Mouse (Mus musculus): Measurements from ENCODE around the gene Fbxo41. TPM values are rescaled to one million over a fixed set of nuclear protein-coding genes. Genes with fewer than 3 reads are reported as not detected.
"Not testable (repeated sequence)": the region's sequence is repeated elsewhere in the genome, so short reads cannot be mapped to it uniquely, and the experiment has no call there.

Gene Fbxo41
- total and polyA plus RNA-seq, 3 experiments, result 0.02 TPM; not detected in 1

- H3K9ac ChIP-seq (ENCODE audit: low read depth, low read length), result peak within 1 kb of the TSS; percentile 93
- no peaks in the 10 kb centered on the region for H3K79me2 ChIP-seq (replicated peaks; ENCODE audit: control insufficient read depth, insufficient read depth, low read length)
- H3K27me3 ChIP-seq (ENCODE audit: control insufficient read depth, insufficient read depth, low read length), result no peaks in the 10 kb centered on the region
- TF ChIP-seq EP300 (IDR thresholded peaks at IDR 0.05; ENCODE audit: insufficient read depth, low read depth, low read length) (no peak), POLR2A (IDR thresholded peaks at IDR 0.05; ENCODE audit: insufficient read depth, low read depth, low read length) (peak; percentile 60; the same call in 1 of the 2 replicates), CTCF (IDR thresholded peaks at IDR 0.05) (peak; percentile 81)
- H3K4me3 ChIP-seq, result peak within 1 kb of the TSS; percentile 99
- peaks cover 5% of the 10 kb centered on the region for H3K4me1 ChIP-seq (ENCODE audit: control insufficient read depth, insufficient read depth, low read length)
- H3K27ac ChIP-seq, result peak within 1 kb of the TSS; percentile 95
- no peaks in the 10 kb centered on the region for H3K36me3 ChIP-seq (ENCODE audit: control insufficient read depth, insufficient read depth, low read length)
- intact Hi-C loops (cut with DNase I), result loop anchor here (5.0 to 10.0 kb wide), 3 partner anchors 119 to 511 kb away; partner anchors contain the start of genes Dusp11, Nat8f1, Sfxn5 and Tprkb
- WGBS, result 1% methylated on average over 96 of the region's 96 CpGs
- peak; percentile 96 to 99 for DNase-seq
Observed at GRCm38 (mm10) chr6:85450697-85451663, 51.8 kb downstream of the Fbxo41 start, which contains the start of gene Cct7. TSS of gene Cct7 (plus strand) at chr6:85451514.

GRCm38 (mm10) chr6:85450140-85450539 is 52.7 kb downstream of the Fbxo41 start:
- not testable (repeated sequence) for H3K79me2 ChIP-seq (replicated peaks; ENCODE audit: control insufficient read depth, insufficient read depth, low read length); H3K27ac ChIP-seq; H3K4me1 ChIP-seq (ENCODE audit: control insufficient read depth, insufficient read depth, low read length); H3K4me3 ChIP-seq; H3K27me3 ChIP-seq (ENCODE audit: control insufficient read depth, insufficient read depth, low read length); DNase-seq; H3K36me3 ChIP-seq (ENCODE audit: control insufficient read depth, insufficient read depth, low read length); H3K9ac ChIP-seq (ENCODE audit: low read depth, low read length)
- WGBS, result 50% methylated on average over 1 of the region's 1 CpGs
- intact Hi-C loops (cut with DNase I), result loop anchor here (5.0 to 10.0 kb wide), 3 partner anchors 118 to 512 kb away; partner anchors contain the start of genes Dusp11, Nat8f1, Sfxn5 and Tprkb

GRCm38 (mm10) chr6:85447351-85447750 is 55.4 kb downstream of the Fbxo41 start:
- 85% methylated on average over 6 of the region's 6 CpGs for WGBS
- DNase-seq, result no peak
- peaks cover 1% of the 10 kb centered on the region for H3K4me1 ChIP-seq (ENCODE audit: control insufficient read depth, insufficient read depth, low read length)

DNA sequence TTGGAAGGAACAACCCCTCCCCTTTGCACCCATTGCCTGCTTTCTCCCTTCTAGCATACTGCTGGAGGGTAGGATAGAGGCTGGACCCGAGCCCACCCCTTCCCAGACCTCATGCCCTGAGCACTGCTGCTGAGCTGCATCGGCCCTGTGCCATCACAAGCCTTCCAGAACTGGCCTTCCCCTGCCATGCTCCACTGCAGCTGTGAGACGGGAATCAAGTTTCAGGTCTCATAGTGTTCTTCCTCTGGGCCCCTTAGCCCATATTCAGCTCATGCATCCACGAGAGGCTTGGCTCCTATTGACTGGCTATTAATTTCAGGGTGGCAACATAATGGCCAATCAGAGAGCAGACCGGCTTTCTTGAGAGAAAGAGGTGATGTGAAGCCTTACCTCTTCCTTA is 57.5 kb downstream of the Fbxo41 start:
- no peak for TF ChIP-seq POLR2A (IDR thresholded peaks at IDR 0.05; ENCODE audit: insufficient read depth, low read depth, low read length)
- no peak for TF ChIP-seq EP300 (IDR thresholded peaks at IDR 0.05; ENCODE audit: insufficient read depth, low read depth, low read length)
- TF ChIP-seq CTCF (IDR thresholded peaks at IDR 0.05), result no peak
- Histone ChIP-seq H3K9ac (ENCODE audit: low read depth, low read length) (no peak overlapping the region), H3K79me2 (replicated peaks; ENCODE audit: control insufficient read depth, insufficient read depth, low read length) (no peaks in the 10 kb centered on the region), H3K27ac (no peak overlapping the region), H3K4me3 (no peak overlapping the region), H3K4me1 (ENCODE audit: control insufficient read depth, insufficient read depth, low read length) (no peaks in the 10 kb centered on the region; the same call in none of the 2 replicates), H3K27me3 (ENCODE audit: control insufficient read depth, insufficient read depth, low read length) (no peaks in the 10 kb centered on the region), H3K36me3 (ENCODE audit: control insufficient read depth, insufficient read depth, low read length) (no peaks in the 10 kb centered on the region)
- no peak for DNase-seq
- intact Hi-C loops (cut with DNase I), result no loop called here
- 93% methylated on average over 5 of the region's 5 CpGs for WGBS

More at GRCm38 (mm10) chr6:85447351-85447750, 55.4 kb downstream of the Fbxo41 start:
- no peak overlapping the region for H3K27ac ChIP-seq
- no peaks in the 10 kb centered on the region for H3K36me3 ChIP-seq (ENCODE audit: control insufficient read depth, insufficient read depth, low read length)
- no peak overlapping the region for H3K9ac ChIP-seq (ENCODE audit: low read depth, low read length)
- H3K27me3 ChIP-seq (ENCODE audit: control insufficient read depth, insufficient read depth, low read length), result no peaks in the 10 kb centered on the region
- intact Hi-C loops (cut with DNase I), result no loop called here
- no peak for TF ChIP-seq POLR2A (IDR thresholded peaks at IDR 0.05; ENCODE audit: insufficient read depth, low read depth, low read length)
- TF ChIP-seq CTCF (IDR thresholded peaks at IDR 0.05), result no peak
- TF ChIP-seq EP300 (IDR thresholded peaks at IDR 0.05; ENCODE audit: insufficient read depth, low read depth, low read length), result no peak
- no peaks in the 10 kb centered on the region for H3K79me2 ChIP-seq (replicated peaks; ENCODE audit: control insufficient read depth, insufficient read depth, low read length)
- H3K4me3 ChIP-seq, result no peak overlapping the region

GRCm38 (mm10) chr6:85444266-85444965 is 58.4 kb downstream of the Fbxo41 start:
- no peak for DNase-seq
- TF ChIP-seq POLR2A (IDR thresholded peaks at IDR 0.05; ENCODE audit: insufficient read depth, low read depth, low read length), result no peak
- Histone ChIP-seq H3K36me3 (ENCODE audit: control insufficient read depth, insufficient read depth, low read length) (no peaks in the 10 kb centered on the region), H3K4me1 (ENCODE audit: control insufficient read depth, insufficient read depth, low read length) (no peaks in the 10 kb centered on the region; the same call in none of the 2 replicates), H3K27ac (no peak overlapping the region; the same call in 1 of the 2 replicates), H3K27me3 (ENCODE audit: control insufficient read depth, insufficient read depth, low read length) (no peaks in the 10 kb centered on the region), H3K4me3 (no peak overlapping the region), H3K79me2 (replicated peaks; ENCODE audit: control insufficient read depth, insufficient read depth, low read length) (no peaks in the 10 kb centered on the region), H3K9ac (ENCODE audit: low read depth, low read length) (no peak overlapping the region)
- intact Hi-C loops (cut with DNase I), result no loop called here
- 73% methylated on average over 8 of the region's 8 CpGs for WGBS

Measured in heart, adult 2 months (tissue).